Mouse (Mus musculus) adrenal gland, adult 8-10 months (tissue): ENCODE measurements around the gene Slc22a14. TPM values are rescaled to one million over a fixed set of nuclear protein-coding genes. Genes with fewer than 3 reads are reported as not detected.
"Not testable (repeated sequence)": the region's sequence is repeated elsewhere in the genome, so short reads cannot be mapped to it uniquely, and the experiment has no call there.

ENCODE experiments used
- DNase-seq: peaks from one replicate; pipeline ENCODE4 v3.0.0; 2022
- total RNA-seq, 4 experiments: library from RNA; stranded (reverse); gene quantifications; 2 replicates each; pipeline ENCODE4 v1.2.4; 2022

Slc22a14 gene
- total RNA-seq = not detected

DNA sequence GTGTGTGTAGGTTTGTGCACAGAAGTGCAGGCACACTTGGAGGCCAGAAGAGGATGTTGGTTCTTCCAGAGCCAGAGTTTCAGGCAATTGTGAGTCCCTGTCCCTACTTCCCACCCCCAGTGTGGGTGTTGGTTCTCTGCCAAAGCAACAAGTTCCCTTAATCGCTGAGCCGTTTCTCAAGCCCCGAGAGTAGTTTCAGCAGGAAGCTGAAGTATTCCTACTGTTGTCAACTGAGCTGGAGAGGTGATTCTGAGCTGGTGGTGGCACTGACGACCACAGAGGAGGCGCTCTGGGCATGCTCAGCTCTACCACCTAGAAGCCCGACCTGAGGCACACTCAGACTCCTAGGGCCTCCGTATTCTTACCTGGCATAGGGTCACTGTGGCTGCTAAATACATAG lies at the start of gene Slc22a14:
Gene Slc22a14 (minus strand): TSS at position 270 of the 400 bp plus-strand sequence.
- no peak for DNase-seq

DNA sequence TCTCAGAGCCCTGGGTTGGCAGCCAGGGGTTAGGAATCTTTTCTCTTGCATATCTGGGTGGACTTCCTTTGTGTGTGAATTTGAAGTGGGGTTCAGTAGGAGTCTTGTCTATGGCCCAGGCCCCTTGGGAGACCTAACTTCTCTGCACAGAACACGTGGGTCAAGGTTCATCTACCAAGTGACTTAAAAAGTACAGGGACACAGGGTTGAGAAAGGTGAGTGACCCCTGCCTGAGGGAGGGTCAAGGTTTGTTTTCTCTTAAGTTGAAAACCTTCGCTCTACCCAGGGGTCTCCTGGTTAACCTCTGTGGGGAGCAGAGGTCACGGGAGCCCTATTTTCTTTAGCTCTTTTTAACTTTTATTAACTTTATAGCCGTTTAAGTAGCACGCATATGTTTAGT lies 44.5 kb upstream of the Slc22a14 start:
- no peak for DNase-seq

DNA sequence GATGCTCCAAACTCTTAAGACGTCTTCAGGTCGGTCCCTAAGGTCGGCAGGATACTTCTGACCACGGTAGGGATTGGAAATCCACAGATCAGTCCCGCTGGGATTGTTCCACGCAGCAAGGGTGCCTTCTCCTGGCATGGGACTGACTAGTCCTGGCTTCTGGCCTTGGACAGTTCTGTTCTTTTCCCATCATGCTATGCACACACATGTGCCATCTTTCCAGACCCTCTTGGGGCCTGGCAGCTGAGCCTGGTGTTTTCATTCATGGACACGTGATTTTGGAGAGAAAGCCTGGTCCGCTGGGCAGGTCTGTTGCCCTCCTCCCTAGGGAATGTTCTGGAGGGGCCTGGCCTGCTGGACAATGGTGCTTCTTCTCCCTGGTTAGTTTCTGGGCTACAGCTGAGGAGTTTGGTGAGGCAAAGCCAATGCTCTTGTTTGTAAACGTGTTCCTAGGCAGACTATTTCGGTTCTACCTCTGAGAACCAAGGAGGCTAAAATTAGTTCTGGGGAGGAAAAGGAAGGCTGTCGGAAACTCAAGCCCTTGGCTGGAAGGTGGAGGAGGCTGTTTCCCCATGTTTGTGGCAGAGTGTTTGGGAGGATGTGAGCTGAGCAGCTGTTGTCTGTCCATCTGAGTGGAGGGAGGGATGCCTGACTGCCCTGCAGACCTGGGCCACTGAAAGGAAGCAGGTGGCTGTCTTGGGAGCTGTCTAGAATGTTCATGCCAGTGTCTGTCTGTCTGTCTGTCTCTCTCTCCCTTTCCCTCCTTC lies 43.7 kb upstream of the Slc22a14 start:
- DNase-seq = no peak

DNA sequence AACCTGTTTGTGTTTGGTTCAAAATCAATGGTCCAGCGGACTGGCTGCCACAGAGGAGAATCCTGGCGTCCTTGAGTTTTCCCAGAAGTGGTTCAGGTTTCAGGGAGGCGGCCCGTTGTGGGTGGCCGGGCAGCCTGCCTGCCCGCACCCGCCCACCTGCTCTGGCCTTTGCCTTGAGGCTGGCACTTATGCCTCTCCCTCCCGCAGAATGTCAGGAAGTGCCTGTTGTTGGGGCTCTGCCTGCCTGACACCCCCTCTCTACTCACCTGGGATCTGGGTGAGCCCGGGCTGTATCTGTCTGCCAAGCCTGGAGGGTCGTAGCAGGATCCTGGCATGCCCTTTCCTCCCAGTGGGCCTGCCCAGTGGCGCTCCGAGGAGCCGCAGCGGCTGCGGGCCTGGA lies 42.5 kb upstream of the Slc22a14 start:
- DNase-seq = no peak

DNA sequence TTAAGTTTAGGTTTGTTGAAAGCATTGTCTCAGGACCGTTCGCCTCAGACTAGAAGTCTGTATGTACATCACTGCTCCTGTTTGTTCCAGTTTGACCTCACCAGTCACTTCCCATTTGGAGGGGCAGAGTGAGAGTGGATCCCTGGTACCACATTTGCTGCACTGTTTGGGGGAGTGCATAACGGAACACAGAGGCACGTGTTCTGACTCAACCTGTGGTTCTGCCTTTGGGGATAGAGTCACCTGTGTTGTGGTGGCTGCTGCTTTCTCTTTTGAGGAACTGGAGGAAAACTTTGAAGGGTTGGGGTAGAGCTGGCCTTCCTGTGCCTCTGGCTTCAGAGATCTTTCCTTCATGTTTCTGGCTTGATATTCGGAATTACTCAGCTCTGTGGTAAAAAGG lies 38.7 kb upstream of the Slc22a14 start:
- no peak for DNase-seq

GRCm38 (mm10) chr9:119403236-119403641 lies 37.9 kb upstream of the Slc22a14 start:
- peak; percentile 24 for DNase-seq

GRCm38 (mm10) chr9:119402253-119403235 lies 37.2 kb upstream of the Slc22a14 start:
- DNase-seq = peak; percentile 13

GRCm38 (mm10) chr9:119401801-119402214 lies 36.5 kb upstream of the Slc22a14 start, which contains the start of gene Acvr2b:
Gene Acvr2b, plus strand, starts transcription at chr9:119402118.
- peak; percentile 90 for DNase-seq

GRCm38 (mm10) chr9:119401351-119401750 lies 36.0 kb upstream of the Slc22a14 start:
- no peak for DNase-seq

DNA sequence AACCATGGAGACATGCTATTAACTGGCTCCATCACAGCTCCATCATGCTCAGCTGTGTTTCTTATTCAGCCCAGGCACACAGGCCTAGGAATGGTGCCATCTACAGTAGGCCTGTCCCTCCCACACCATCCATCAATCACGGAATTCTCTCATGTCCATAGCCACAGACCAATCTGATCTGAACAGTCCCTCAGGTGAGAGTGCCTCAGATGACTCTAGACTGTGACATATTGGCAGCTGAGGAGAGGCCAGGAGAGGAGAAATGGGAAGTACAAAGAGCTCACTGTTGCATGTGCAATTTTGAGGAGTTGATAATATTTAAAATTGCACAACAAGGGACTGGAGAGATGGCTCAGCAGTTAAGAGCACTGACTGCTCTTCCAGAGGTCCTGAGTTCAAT lies 29.5 kb upstream of the Slc22a14 start:
- no peak for DNase-seq

DNA sequence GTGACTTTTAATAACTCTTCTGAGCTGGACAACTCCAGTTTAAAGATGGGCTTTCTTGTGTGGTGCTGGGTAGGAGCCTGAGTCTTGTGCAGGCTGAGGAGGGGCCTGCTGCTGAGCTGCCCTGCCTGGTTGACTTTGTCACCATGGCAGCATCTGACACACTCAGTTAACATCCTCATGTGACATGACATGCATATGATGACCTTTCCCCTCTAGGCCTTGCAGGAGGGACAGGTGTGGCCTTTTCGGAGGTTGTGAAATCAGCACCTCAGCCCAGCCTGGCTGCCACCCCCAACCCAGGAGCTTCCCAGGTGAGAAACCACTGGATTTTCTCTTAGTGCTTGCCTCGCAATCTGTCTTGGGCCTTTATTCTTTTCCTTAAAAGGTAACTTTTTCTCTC lies 24.9 kb upstream of the Slc22a14 start:
- DNase-seq = no peak

- no peak for DNase-seq
Measured at GRCm38 (mm10) chr9:119388956-119389355, 23.6 kb upstream of the Slc22a14 start.

DNA sequence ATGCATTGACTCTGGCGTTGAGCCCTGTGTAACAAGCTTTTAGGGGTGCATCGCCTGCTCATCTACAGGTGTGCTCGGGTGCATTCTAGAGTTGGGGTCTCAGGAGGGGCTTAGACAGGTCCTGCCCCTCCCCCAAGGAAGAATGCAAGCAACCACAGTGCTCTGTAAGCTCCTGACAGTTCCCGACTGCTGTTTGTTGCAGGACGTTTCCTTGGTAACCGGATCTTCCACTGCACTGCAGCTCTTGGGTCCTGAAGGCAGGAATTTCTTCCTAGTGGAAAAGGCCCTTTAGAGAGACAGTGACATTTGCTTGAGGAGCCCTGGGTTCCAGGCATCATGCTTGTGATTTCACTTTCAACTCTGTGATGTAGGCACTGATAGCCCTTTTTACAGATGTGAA lies 17.2 kb upstream of the Slc22a14 start:
- DNase-seq = no peak

DNA sequence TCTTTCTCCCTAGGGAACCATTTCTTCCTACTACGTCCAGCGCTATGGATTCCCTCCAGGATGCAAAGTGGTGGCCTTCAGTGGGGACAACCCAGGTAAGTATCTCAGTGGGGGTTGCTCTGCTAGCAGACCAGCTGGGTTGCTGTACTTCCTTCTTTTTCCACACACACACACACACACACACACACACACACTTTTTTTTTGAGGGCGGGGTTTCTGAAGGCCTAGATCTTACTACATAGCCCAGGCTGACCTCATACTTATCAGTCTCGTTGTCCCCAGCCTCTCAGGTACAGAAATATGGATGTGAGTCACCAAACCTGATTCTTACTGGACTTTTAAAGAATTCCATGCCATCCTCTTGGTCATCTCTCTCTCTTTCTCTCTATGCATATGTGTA lies 12.9 kb upstream of the Slc22a14 start:
- no peak for DNase-seq

DNA sequence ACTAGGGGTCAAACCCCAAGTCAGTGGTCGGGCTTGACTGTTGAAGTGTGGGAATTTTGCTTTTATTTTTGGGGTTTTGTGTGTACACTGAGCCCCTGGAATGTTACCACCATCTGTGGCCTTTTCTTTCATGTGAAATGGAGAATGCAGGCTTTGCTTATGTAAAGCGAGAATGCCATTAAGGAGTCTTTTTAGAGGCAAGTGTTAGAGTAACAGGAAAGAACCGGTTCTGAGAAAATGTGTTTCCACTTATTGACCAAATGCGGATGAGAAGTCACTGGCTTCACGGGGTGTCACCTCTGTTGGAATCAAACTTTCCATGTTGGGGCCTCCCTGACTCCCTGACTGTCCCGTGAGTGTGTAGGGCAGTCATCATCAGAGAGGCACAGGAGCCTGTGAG lies 10.2 kb upstream of the Slc22a14 start:
- no peak for DNase-seq

GRCm38 (mm10) chr9:119375008-119375407 lies 9.7 kb upstream of the Slc22a14 start:
- no peak for DNase-seq

- DNase-seq = no peak
Measured at GRCm38 (mm10) chr9:119371251-119371650, 5.9 kb upstream of the Slc22a14 start.

GRCm38 (mm10) chr9:119370770-119371169 lies 5.4 kb upstream of the Slc22a14 start:
- not testable (repeated sequence) for DNase-seq

- no peak for DNase-seq
Measured at GRCm38 (mm10) chr9:119368367-119368766, 3.0 kb upstream of the Slc22a14 start.

DNA sequence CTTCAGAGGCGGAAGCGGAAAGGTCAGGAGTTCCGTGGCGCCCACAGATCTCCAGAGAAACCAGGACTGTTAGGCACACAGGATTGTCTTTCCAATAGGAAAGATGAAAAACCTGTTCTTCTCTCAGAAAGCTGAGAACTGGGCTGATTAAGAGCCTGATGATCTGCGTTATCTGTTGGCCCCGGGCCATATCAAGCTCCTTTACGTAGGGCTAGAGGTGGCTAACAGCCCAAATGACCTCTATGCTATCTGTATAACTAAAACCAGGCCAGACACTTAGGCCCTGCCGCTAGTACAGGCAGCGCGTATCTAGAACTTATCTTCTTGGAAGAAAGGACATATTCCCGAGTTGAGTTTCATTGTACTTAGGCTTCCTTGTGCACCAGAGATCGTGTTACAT lies 2.1 kb downstream of the Slc22a14 start:
- DNase-seq = no peak

DNA sequence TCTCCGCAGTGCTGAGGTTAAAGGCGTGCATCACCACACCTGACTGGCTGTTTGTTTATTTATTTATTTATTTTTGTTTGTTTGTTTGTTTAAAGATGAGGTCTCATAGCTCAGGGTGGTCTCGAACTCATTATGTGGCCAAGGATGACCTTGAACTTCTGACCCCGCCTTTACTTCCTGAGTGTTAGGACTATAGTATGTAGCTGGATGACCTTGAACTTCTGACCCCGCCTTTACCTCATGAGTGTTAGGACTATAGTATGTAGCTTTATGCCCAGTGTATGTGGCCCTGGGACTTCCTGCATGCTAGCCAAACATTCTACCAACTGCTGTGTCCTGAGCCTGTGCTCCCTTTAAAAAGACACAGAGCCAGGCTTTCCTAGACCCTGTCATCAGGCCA lies 3.9 kb downstream of the Slc22a14 start:
- DNase-seq = no peak

DNA sequence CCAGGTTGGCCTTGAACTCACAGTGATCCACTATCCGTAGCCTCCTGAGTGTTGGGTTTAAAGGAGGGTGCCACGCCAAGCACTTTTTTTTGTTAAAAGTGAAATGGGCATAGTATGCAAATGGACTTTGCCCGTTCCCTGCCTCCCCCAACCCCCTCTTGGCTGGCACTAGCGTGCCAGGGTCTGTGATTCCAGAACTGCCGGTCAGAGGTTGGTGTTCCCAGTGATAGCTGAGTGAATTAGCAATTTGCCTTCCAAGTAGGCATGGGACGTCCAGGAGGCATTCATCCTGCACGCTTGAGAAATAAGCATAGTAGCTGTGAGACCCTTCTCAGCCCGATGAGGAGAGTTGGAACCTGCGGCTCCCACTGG lies 7.3 kb downstream of the Slc22a14 start:
- no peak for DNase-seq

- peak; percentile 84 for DNase-seq
Measured at GRCm38 (mm10) chr9:119357331-119358057, 7.9 kb downstream of the Slc22a14 start, which contains the start of gene Xylb. Gene Xylb, plus strand, starts transcription at chr9:119357381.
